Mouse (Mus musculus): Measurements from ENCODE around the gene Rtp2. TPM values are rescaled to one million over a fixed set of nuclear protein-coding genes. Genes with fewer than 3 reads are reported as not detected.

The Rtp2 gene
- total RNA-seq (2021): not detected
- long read RNA-seq, experiment 1: 0 reads
- long read RNA-seq, experiment 2: 0 reads

DNA sequence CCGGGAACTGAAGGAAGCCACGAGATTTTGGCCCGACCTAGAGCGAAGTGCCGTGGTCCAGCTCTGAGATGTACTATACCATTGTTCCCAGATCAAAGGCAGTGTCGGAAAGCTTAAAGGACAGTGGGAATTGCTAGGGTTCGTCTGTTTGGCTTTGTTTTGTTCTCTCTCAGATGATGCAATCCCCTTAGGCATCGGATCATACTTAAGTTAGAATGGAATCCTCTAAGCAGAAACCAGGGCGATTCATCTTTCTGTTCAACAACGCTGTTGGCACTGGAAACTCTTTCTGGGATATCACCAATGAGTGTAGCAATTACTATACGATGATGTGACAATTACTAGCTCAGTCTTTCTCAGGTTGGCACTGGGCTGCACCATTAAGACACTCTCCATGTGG lies at the start of gene Rtp2:
Gene Rtp2, minus strand, starts transcription at position 101 of the 400 bp plus-strand sequence.
- no peak for TF ChIP-seq CTCF (IDR thresholded peaks at IDR 0.05)
- Histone ChIP-seq H3K27ac (no peak within 1 kb of the TSS), H3K4me3 (no peak within 1 kb of the TSS)
- no peak for DNase-seq (ENCODE audit: extremely low spot score in 1 of 2, low spot score in 2 of 2)
- intact Hi-C loops (cut with DNase I): no loop called here

DNA sequence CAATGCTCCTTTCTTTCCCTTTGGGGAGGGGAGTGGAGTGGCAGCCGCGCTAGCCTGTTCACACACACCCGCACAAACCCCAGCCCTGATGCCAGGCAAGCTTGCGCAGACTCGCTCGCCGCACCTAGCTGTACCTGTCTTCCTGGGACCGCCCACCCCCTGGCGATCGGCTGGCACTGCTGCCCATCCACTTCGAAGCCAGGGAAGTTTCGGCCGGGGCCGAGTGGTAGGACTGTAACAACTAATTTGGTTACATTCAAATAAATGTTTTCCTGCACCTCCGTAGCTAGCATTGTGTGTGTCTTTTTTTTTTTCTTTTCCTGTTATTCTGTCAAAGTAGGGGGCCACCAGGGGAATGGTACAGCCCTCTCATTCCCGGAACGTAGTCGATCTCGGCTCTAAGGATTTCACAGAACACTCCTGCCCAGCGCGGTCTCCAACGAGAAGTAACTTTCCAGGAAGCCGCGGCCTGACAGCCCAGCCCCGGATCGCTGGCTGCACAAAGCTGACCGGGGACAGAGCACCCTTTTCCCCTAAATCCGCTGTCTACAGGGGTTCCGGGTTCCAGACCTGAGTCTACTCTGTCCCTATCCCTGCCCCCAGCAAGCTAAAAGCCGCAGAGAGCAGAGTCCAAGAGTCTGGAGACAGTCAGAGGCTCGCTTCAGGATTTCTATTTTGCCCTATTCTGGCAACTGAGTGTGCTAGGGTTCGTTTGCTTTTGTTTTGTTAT lies 49.0 kb upstream of the Rtp2 start:
- no peak for DNase-seq (ENCODE audit: extremely low spot score in 1 of 2, low spot score in 2 of 2)
- Histone ChIP-seq H3K27ac (peak overlapping the region; percentile 44; the same call in 1 of the 2 replicates), H3K4me3 (peak overlapping the region; percentile 9)
- TF ChIP-seq CTCF (IDR thresholded peaks at IDR 0.05): no peak
- intact Hi-C loops (cut with DNase I): loop anchor here (5.0 kb wide), 2 partner anchors 981 to 1981 kb away; no protein-coding TSS in a partner anchor

DNA sequence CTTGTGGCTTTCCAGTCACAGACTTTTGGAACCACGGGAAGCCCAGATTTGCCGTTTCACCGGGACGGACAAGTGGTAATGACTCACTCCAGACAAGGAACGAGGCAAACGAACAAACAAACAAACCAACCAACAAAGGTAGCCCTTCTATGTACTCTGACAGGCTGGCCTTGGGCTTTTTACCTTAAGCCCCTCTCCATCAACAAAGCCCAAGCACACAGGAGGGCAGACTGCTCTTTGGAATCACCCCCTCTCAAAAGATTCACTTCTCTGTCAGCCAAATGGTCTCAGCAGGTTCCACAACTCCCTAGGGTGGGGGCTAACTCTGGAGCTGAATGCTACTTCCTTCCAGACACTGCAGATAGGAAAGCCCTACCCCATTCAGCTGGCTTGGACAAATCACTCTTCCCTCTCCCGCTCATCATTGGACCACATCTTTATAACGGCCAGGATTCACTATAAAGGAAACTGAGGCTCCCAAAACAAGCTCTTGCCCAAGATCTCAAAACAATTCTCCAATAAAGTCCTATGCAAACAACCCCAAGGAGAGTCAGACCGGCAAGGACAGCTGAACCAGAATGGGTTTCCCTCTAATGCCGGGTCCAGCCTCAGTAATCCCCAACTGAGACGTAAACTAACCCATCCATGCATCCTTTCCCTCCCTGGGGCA lies 48.1 kb upstream of the Rtp2 start:
- intact Hi-C loops (cut with DNase I): loop anchor here (5.0 kb wide), 2 partner anchors 982 to 1982 kb away; no protein-coding TSS in a partner anchor

DNA sequence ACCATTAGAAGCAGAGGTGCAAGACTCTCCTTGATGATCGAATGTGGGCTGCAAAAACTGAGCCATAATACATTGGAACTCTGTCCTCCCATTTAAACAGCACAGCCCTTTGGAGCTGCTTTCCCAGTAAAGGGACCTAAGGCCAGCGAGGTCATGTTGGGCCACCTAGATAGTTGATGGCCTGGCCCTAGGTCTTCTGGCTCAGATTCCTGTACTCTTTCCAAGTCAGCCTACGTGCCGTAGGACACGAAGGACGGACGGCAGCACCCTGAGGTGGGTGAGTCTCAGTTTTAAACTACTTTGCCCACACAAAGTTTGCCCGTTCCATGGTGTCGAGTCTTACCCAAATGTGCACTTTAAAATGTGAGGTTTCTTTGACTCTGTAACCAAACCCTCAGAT lies 47.3 kb upstream of the Rtp2 start:
- intact Hi-C loops (cut with DNase I): no loop called here
- no peak for DNase-seq (ENCODE audit: extremely low spot score in 1 of 2, low spot score in 2 of 2)
- no peak for TF ChIP-seq CTCF (IDR thresholded peaks at IDR 0.05)
- Histone ChIP-seq H3K4me3 (no peak overlapping the region), H3K27ac (peak overlapping the region; percentile 5; the same call in 1 of the 2 replicates)

More for the DNA sequence above, 48.1 kb upstream of the Rtp2 start:
- no peak for DNase-seq (ENCODE audit: extremely low spot score in 1 of 2, low spot score in 2 of 2)
- H3K27ac ChIP-seq: peak overlapping the region; percentile 20; the same call in 1 of the 2 replicates
- H3K4me3 ChIP-seq: peak overlapping the region; percentile 9; the same call in 1 of the 2 replicates
- no peak for TF ChIP-seq CTCF (IDR thresholded peaks at IDR 0.05)

DNA sequence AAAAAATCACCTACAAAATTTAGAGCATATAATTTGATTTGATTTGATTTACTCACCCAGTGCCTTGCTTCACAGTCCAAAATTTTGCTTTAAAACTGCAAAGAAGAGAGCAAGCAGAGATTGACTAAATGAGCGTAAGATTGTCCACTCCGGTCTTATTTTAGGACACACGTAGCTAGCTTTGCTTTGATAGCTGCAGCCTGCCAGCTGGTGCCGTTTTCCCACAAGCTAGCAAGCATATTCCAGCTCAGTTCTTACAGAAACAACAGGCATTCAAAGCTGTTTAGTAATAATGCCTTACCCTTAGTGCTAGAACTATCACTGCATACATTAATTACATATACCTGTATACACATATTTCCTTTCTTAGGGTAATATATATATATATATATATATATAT lies 46.3 kb upstream of the Rtp2 start:
- H3K27ac ChIP-seq: no peak overlapping the region
- H3K4me3 ChIP-seq: no peak overlapping the region
- TF ChIP-seq CTCF (IDR thresholded peaks at IDR 0.05): no peak
- no peak for DNase-seq (ENCODE audit: extremely low spot score in 1 of 2, low spot score in 2 of 2)
- intact Hi-C loops (cut with DNase I): no loop called here

DNA sequence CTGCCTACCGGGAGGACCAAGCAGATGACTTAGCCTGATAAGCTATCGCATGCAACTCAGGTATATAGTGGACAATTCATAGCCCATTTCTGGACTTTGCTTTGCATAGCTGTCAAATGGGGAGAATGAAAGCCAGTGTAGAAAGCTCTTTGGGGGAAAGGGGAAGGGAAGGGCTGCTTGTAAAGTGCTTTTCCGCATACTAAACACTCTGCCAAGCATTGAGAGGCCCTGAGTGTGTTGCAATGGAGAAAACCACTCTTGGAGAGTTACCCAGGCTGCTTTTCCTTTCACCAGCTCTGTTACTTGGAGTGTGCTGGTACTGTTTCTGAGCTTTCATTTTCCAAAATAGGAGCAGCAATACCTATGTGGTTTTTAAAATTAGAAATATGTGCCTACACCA lies 45.5 kb upstream of the Rtp2 start:
- no peak overlapping the region for H3K27ac ChIP-seq
- intact Hi-C loops (cut with DNase I): no loop called here
- DNase-seq (ENCODE audit: extremely low spot score in 1 of 2, low spot score in 2 of 2): no peak

DNA sequence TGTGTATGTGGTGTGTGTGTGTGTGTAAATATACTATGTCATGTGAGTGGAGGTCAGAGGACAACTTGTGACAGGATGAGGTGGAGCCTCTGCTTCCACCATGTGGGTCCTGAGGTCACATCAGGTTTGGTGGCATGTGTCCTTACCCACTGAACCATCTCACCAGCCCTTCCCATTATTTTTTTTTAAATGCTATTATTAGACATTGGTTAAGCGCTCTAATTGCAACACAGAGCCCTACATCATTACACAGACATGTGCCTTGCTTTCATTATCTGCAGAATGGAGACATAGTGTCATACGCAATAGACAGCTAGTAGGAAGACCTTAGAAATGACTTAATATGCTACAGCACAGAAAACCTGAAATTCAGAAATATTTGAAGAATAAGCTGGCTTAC lies 44.0 kb upstream of the Rtp2 start:
- TF ChIP-seq CTCF (IDR thresholded peaks at IDR 0.05): no peak
- DNase-seq (ENCODE audit: extremely low spot score in 1 of 2, low spot score in 2 of 2): no peak
- intact Hi-C loops (cut with DNase I): no loop called here
- no peak overlapping the region for H3K27ac ChIP-seq
- H3K4me3 ChIP-seq: no peak overlapping the region

More for the DNA sequence above, 45.5 kb upstream of the Rtp2 start:
- H3K4me3 ChIP-seq: no peak overlapping the region
- TF ChIP-seq CTCF (IDR thresholded peaks at IDR 0.05): no peak

DNA sequence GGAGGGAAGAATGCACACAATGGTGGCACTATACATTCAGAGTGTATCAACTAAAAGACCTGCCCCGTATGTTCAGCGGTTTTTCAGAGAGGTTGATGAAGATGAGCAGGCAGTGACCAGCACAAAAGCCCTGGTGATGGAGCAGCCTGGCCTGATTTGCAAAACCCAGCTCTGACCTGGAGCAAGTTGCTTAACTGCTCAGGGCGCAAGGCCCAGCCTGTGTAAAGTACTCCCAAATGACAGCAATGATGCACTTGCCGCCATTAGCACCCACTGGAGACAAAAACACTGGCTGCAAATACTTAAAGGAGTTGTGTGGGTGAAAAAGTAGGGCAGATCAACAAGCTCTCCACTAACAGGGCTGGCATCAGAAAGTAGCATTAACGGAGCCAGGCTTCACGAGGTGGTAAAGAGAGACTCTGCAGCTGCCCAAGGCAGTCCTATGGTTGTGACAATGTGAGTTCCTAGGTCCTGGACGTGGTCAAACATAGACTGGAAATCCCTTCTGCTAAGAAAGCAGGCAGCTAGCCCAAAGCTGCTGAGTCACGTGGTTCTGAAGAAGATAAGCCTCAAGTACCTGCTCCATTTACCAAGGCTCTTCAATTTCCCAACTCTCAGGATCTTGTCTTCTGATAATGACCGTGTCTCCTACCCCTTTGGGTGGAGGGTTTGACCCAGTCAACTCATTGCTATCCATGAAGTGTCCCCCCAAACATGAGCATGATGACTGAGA lies 41.6 kb upstream of the Rtp2 start:
- no peak for DNase-seq (ENCODE audit: extremely low spot score in 1 of 2, low spot score in 2 of 2)
- H3K4me3 ChIP-seq: no peak overlapping the region
- intact Hi-C loops (cut with DNase I): no loop called here
- no peak for TF ChIP-seq CTCF (IDR thresholded peaks at IDR 0.05)
- no peak overlapping the region for H3K27ac ChIP-seq

DNA sequence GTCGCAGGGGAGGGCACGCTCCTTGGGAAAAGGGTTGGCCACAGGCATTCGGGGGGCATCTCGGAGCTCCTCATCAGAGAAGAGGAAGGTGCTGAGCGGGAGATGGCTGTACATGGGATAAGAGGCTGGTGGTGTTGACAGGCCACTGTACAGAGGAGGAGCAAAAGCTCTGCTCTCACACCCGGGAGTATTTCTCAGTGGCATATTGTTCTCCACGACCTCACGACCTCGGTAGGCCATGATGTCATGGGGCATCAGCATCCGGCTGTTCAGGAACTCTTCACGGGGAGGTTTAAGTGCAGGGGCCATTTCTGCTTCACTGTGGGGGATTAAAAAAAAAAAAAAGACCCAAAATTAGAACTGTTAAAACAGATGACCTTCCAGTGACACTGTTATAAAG lies 40.7 kb upstream of the Rtp2 start:
- Histone ChIP-seq H3K27ac (no peak overlapping the region), H3K4me3 (no peak overlapping the region)
- no peak for TF ChIP-seq CTCF (IDR thresholded peaks at IDR 0.05)
- DNase-seq (ENCODE audit: extremely low spot score in 1 of 2, low spot score in 2 of 2): no peak
- intact Hi-C loops (cut with DNase I): no loop called here

DNA sequence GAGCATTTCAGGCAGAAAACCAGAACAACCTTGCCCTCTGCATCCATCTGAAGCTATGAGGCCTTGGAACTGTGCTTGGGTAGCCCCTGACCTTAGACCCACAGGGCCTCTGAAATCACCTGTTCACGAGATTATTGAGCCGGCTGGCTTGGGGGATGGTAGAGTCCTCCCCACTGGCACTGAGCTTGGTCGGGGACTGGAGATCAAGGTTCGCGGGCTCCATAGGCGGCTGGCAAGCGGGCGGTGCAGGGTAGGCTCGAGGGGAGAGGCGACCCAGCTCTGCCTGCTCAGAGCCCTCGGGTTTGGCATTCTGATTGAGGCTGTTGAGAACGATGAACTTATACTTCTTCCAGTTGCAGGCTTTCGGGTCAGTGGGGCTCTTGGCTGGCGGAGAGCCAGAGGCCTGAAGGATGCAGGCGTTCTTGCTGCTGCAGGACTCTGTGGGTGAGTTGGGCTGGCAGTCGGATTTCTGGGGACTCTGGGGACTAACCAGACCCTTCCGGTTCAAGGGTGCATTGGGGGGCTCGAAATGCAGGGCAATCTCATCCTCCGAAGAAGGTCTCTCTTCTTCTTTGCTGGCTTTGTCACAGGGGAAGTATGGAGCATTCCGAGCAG lies 40.0 kb upstream of the Rtp2 start:
- intact Hi-C loops (cut with DNase I): no loop called here
- Histone ChIP-seq H3K4me3 (no peak overlapping the region), H3K27ac (no peak overlapping the region)
- no peak for DNase-seq (ENCODE audit: extremely low spot score in 1 of 2, low spot score in 2 of 2)
- no peak for TF ChIP-seq CTCF (IDR thresholded peaks at IDR 0.05)

DNA sequence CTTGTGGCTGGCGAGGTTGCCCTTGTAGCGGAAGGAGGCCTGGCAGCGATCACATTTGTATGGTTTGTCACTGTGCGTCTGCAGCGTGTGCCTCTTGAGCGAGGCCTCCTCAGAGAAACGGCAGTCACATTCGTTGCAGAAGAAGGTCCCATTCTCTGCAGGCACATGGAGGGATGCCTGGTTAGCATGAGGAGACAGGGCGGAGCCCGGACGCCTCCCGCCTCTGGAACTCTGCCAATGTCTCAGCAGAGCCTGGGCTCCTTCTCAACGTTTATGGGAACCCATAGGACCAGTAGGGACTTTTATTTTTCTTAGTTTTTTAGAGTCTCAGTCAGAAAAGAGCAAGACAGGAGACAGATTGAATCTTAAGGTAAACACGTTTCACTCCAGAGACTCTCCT lies 37.7 kb upstream of the Rtp2 start:
- TF ChIP-seq CTCF (IDR thresholded peaks at IDR 0.05): no peak
- DNase-seq (ENCODE audit: extremely low spot score in 1 of 2, low spot score in 2 of 2): no peak
- no peak overlapping the region for H3K27ac ChIP-seq
- intact Hi-C loops (cut with DNase I): no loop called here
- H3K4me3 ChIP-seq: no peak overlapping the region

All from left cerebral cortex, adult 2 months (tissue).